Mouse (Mus musculus) megakaryocyte-erythroid progenitor cell, adult 5-6 weeks (primary cell): ENCODE results near the gene Gpa33. TPM values are rescaled to one million over a fixed set of nuclear protein-coding genes. Genes with fewer than 3 reads are reported as not detected.

Experiments used
- ATAC-seq: replicated peaks from 2 replicates; pipeline ENCODE4 v1.8.0; 2016; ENCODE audit warnings: mild to moderate bottlenecking, inconsistent platforms; ENCODE audit not compliant: severe bottlenecking, poor library complexity, low FRiP score, low TSS enrichment
- total RNA-seq, 2 experiments: library from RNA; stranded (forward) in 1 of 2; stranded (reverse) in 1 of 2; fragments of 200-1000, 215-1000 nt in 1 of 2; fragments of >200 nt in 1 of 2; fragmentation: Nextera tagmentation in 1 of 2; gene quantifications; 2 replicates each; pipeline ENCODE4 v1.2.3; 2014 to 2017

The Gpa33 gene
- total RNA-seq (2014; fragmentation: Nextera tagmentation) (not detected in 2 replicates), total RNA-seq (2017) (not detected in 2 replicates)

- ATAC-seq, result no peak
These were observed at the start of gene Gpa33 for GRCm38 (mm10) chr1:166130224-166130860. Gpa33 (plus strand) TSS chr1:166130238.

GRCm38 (mm10) chr1:166088446-166089170 is 41.4 kb upstream of the Gpa33 start:
- ATAC-seq, result no peak

GRCm38 (mm10) chr1:166089337-166089736 is 40.7 kb upstream of the Gpa33 start:
- ATAC-seq, result no peak

GRCm38 (mm10) chr1:166089739-166090138 is 40.3 kb upstream of the Gpa33 start:
- ATAC-seq, result no peak

- ATAC-seq, result no peak
These were observed 39.7 kb upstream of the Gpa33 start for GRCm38 (mm10) chr1:166090306-166090705.

GRCm38 (mm10) chr1:166094462-166094861 is 35.6 kb upstream of the Gpa33 start:
- no peak for ATAC-seq

- no peak for ATAC-seq
These were observed 31.9 kb upstream of the Gpa33 start for GRCm38 (mm10) chr1:166098120-166098519.

- ATAC-seq, result peak; percentile 65
These were observed 27.0 kb upstream of the Gpa33 start for GRCm38 (mm10) chr1:166102920-166103608.

GRCm38 (mm10) chr1:166104858-166105257 is 25.2 kb upstream of the Gpa33 start:
- ATAC-seq, result peak; percentile 48

GRCm38 (mm10) chr1:166105464-166105863 is 24.6 kb upstream of the Gpa33 start:
- ATAC-seq, result no peak

- no peak for ATAC-seq
These were observed 15.1 kb upstream of the Gpa33 start for GRCm38 (mm10) chr1:166114986-166115385.

GRCm38 (mm10) chr1:166115719-166116118 is 14.3 kb upstream of the Gpa33 start:
- no peak for ATAC-seq

- no peak for ATAC-seq
These were observed 12.0 kb upstream of the Gpa33 start for GRCm38 (mm10) chr1:166117866-166118639.

GRCm38 (mm10) chr1:166122114-166122513 is 7.9 kb upstream of the Gpa33 start:
- ATAC-seq, result no peak

GRCm38 (mm10) chr1:166123045-166123444 is 7.0 kb upstream of the Gpa33 start:
- ATAC-seq, result no peak

- ATAC-seq, result no peak
These were observed 6.3 kb upstream of the Gpa33 start for GRCm38 (mm10) chr1:166123751-166124150.

GRCm38 (mm10) chr1:166124932-166125593 is 5.0 kb upstream of the Gpa33 start:
- ATAC-seq, result peak; percentile 55

GRCm38 (mm10) chr1:166126290-166126689 is 3.7 kb upstream of the Gpa33 start:
- no peak for ATAC-seq

GRCm38 (mm10) chr1:166126795-166127194 is 3.2 kb upstream of the Gpa33 start:
- ATAC-seq, result no peak
